Mouse (Mus musculus) stomach, postnatal 0 days (tissue): ENCODE data around the gene C1ql3. TPM values are rescaled to one million over a fixed set of nuclear protein-coding genes. Genes with fewer than 3 reads are reported as not detected.

ENCODE experiments used
- ATAC-seq: fragments of 200-750 bp; cut with Nextera tagmentation; 2 replicates; pipeline ENCODE4 v1.8.0; 2017; ENCODE audit not compliant: low FRiP score, low TSS enrichment
- DNase-seq: peaks from one replicate; pipeline ENCODE4 v3.0.0-alpha.2; 2016; ENCODE audit warnings: low spot score
- H3K27ac ChIP-seq: fragments of 300-500 bp; sonication (generic); replicated peaks from 2 replicates; pipeline ENCODE4 v1.5.1; 2014; ENCODE audit warnings: mild to moderate bottlenecking, control low read depth
- H3K27me3 ChIP-seq: fragments of 300-500 bp; sonication (generic); 2 replicates; pipeline ENCODE4 v1.6.1; 2014; ENCODE audit warnings: low read length; ENCODE audit not compliant: control insufficient read depth, insufficient read depth
- H3K36me3 ChIP-seq: fragments of 300-500 bp; sonication (generic); 2 replicates; pipeline ENCODE4 v1.6.1; 2014; ENCODE audit warnings: low read length, mixed read lengths; ENCODE audit not compliant: control insufficient read depth, insufficient read depth
- H3K4me1 ChIP-seq: fragments of 300-500 bp; sonication (generic); replicated peaks from 2 replicates; pipeline ENCODE4 v1.6.1; 2014; ENCODE audit warnings: antibody characterized with exemption; ENCODE audit not compliant: control insufficient read depth, insufficient read depth
- H3K4me2 ChIP-seq: fragments of 300-500 bp; sonication (generic); replicated peaks from 2 replicates; pipeline ENCODE4 v1.6.1; 2014; ENCODE audit warnings: low read depth, mild to moderate bottlenecking, control low read depth, moderate library complexity
- H3K4me3 ChIP-seq: fragments of 300-500 bp; sonication (generic); 2 replicates; pipeline ENCODE4 v1.5.1; 2014; ENCODE audit warnings: low read depth, low read length, control low read depth
- H3K9ac ChIP-seq: fragments of 300-500 bp; sonication (generic); 2 replicates; pipeline ENCODE4 v1.6.1; 2014; ENCODE audit warnings: mild to moderate bottlenecking, low read length, control low read depth, mixed read lengths
- H3K9me3 ChIP-seq: fragments of 300-500 bp; sonication (generic); 2 replicates; pipeline ENCODE4 v1.6.1; 2016; ENCODE audit warnings: low read length; ENCODE audit not compliant: control insufficient read depth
- CTCF ChIP-seq: IDR thresholded peaks from 2 replicates; pipeline ENCODE4 v1.5.1; 2016; ENCODE audit warnings: antibody characterized with exemption, low read depth, mild to moderate bottlenecking, moderate library complexity
- EP300 ChIP-seq: optimal IDR thresholded peaks from 2 replicates; pipeline ENCODE3; 2016; ENCODE audit warnings: antibody characterized with exemption
- WGBS: fragments of 180-500 bp; shearing (Covaris S2); extraction: QIAGEN DNeasy Blood & Tissue Kit; methylation state at CpG from one replicate; pipeline ENCODE4 v1.1.7; 2014; 5-methylcytosine and 5-hydroxymethylcytosine counted together
- polyA plus RNA-seq: library from polyadenylated mRNA; unstranded; fragments of >200 nt; fragmentation: Nextera tagmentation; extraction: Ambion mirVana; gene quantifications from 2 replicates; pipeline ENCODE4 v1.2.1, GENCODE M21; 2015

Gene C1ql3
- polyA plus RNA-seq, 1 experiment from 2014 or later: 0.19 TPM

GRCm38 (mm10) chr2:13009261-13009972 lies 2.2 kb downstream of the C1ql3 start:
- no peak overlapping the region for H3K9ac ChIP-seq
- no peaks in the 10 kb centered on the region for H3K9me3 ChIP-seq
- 29% methylated on average over 18 of the region's 18 CpGs for WGBS
- peaks cover 8% of the 10 kb centered on the region; the same call in 1 of the 2 replicates for H3K4me1 ChIP-seq
- peaks cover 4% of the 10 kb centered on the region; the same call in 1 of the 2 replicates for H3K27me3 ChIP-seq
- no peak overlapping the region for H3K27ac ChIP-seq
- TF ChIP-seq CTCF (no peak), EP300 (no peak)
- ATAC-seq: no peak
- H3K4me3 ChIP-seq: peak overlapping the region; percentile 58
- DNase-seq: peak; percentile 14
- peak overlapping the region; percentile 98 for H3K4me2 ChIP-seq
- no peaks in the 10 kb centered on the region for H3K36me3 ChIP-seq

DNA sequence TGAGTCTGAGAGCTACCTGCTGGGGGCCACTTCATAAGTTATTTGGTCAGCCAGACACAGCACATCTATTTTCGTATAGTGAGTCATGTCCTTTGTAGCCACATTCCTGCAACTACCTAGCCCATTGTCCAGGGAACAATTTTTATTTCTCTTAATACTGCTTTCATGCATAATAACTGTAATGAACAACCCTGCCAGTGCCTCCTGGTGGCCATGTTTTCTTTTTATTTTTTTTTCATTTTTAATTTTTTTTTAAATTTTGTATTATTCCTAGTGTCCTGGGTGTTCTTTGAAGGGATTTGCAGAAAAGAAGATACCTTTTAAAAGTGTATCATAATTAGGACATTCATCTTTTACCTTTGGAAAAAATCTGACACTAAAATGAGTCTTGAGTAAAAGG lies 3.2 kb downstream of the C1ql3 start:
- Histone ChIP-seq H3K4me3 (no peak overlapping the region), H3K9me3 (no peaks in the 10 kb centered on the region), H3K27me3 (peaks cover 4% of the 10 kb centered on the region; the same call in 1 of the 2 replicates), H3K36me3 (no peaks in the 10 kb centered on the region), H3K4me1 (peaks cover 8% of the 10 kb centered on the region; the same call in 1 of the 2 replicates), H3K9ac (no peak overlapping the region), H3K27ac (no peak overlapping the region), H3K4me2 (no peak overlapping the region)
- TF ChIP-seq CTCF: peak; percentile 47
- TF ChIP-seq EP300: no peak
- DNase-seq (no peak), ATAC-seq (no peak)
- 77% methylated on average over 1 of the region's 1 CpGs for WGBS

- Histone ChIP-seq H3K27me3 (no peaks in the 10 kb centered on the region), H3K9me3 (no peaks in the 10 kb centered on the region), H3K4me3 (no peak overlapping the region), H3K4me2 (no peak overlapping the region), H3K36me3 (no peaks in the 10 kb centered on the region), H3K27ac (no peak overlapping the region), H3K4me1 (no peaks in the 10 kb centered on the region), H3K9ac (no peak overlapping the region)
- TF ChIP-seq EP300 (no peak), CTCF (no peak)
- no peak for DNase-seq
- ATAC-seq: no peak
- WGBS: 70% methylated on average over 2 of the region's 2 CpGs
Observed at GRCm38 (mm10) chr2:13000026-13000425, 11.6 kb downstream of the C1ql3 start.

GRCm38 (mm10) chr2:12984901-12985732 lies 26.5 kb downstream of the C1ql3 start:
- H3K9me3 ChIP-seq: no peaks in the 10 kb centered on the region
- H3K4me3 ChIP-seq: no peak overlapping the region
- H3K36me3 ChIP-seq: peaks cover 4% of the 10 kb centered on the region; the same call in 1 of the 2 replicates
- H3K27ac ChIP-seq: no peak overlapping the region
- H3K4me1 ChIP-seq: no peaks in the 10 kb centered on the region
- TF ChIP-seq EP300 (no peak), CTCF (no peak)
- no peaks in the 10 kb centered on the region for H3K27me3 ChIP-seq
- H3K9ac ChIP-seq: no peak overlapping the region
- H3K4me2 ChIP-seq: no peak overlapping the region
- DNase-seq (no peak), ATAC-seq (no peak)
- 82% methylated on average over 4 of the region's 4 CpGs for WGBS

- TF ChIP-seq EP300 (no peak), CTCF (no peak)
- H3K27me3 ChIP-seq: no peaks in the 10 kb centered on the region
- H3K9ac ChIP-seq: no peak overlapping the region
- WGBS: 74% methylated on average over 4 of the region's 4 CpGs
- H3K9me3 ChIP-seq: no peaks in the 10 kb centered on the region
- DNase-seq (no peak), ATAC-seq (no peak)
- no peaks in the 10 kb centered on the region for H3K4me1 ChIP-seq
- no peak overlapping the region for H3K27ac ChIP-seq
- no peak overlapping the region for H3K4me3 ChIP-seq
- H3K36me3 ChIP-seq: peaks cover 7% of the 10 kb centered on the region; the same call in 1 of the 2 replicates
- H3K4me2 ChIP-seq: no peak overlapping the region
Observed at GRCm38 (mm10) chr2:12978771-12979170, 32.8 kb downstream of the C1ql3 start.

GRCm38 (mm10) chr2:12977367-12977766 lies 34.2 kb downstream of the C1ql3 start:
- TF ChIP-seq EP300 (no peak), CTCF (no peak)
- no peaks in the 10 kb centered on the region for H3K9me3 ChIP-seq
- H3K4me2 ChIP-seq: no peak overlapping the region
- no peaks in the 10 kb centered on the region for H3K27me3 ChIP-seq
- no peaks in the 10 kb centered on the region for H3K4me1 ChIP-seq
- no peak overlapping the region for H3K9ac ChIP-seq
- ATAC-seq: no peak
- H3K36me3 ChIP-seq: peaks cover 7% of the 10 kb centered on the region; the same call in 1 of the 2 replicates
- no peak overlapping the region for H3K4me3 ChIP-seq
- no peak for DNase-seq
- 88% methylated on average over 7 of the region's 7 CpGs for WGBS
- no peak overlapping the region for H3K27ac ChIP-seq
